Mouse (Mus musculus) liver, adult 2 months (tissue): ENCODE measurements around the gene Ccl17.

Source experiments
- CTCF ChIP-seq: fragments of 200-500 bp; IDR thresholded peaks from 2 replicates; pipeline ENCODE4 v1.5.1; 2011; ENCODE audit warnings: low read depth, low read length, control low read depth
- POLR2A ChIP-seq: fragments of 200-500 bp; IDR thresholded peaks from 2 replicates; pipeline ENCODE4 v1.6.1; 2011; ENCODE audit warnings: low read length, control low read depth; ENCODE audit not compliant: insufficient read depth; ENCODE audit errors: extremely low read depth

- TF ChIP-seq CTCF: no peak
- TF ChIP-seq POLR2A: no peak
Observed at GRCm38 (mm10) chr8:94850049-94850448, 39.8 kb downstream of the Ccl17 start.
